Mouse (Mus musculus) kidney, adult 9 months (tissue): ENCODE measurements around the gene Rufy3.

Source experiments
- DNase-seq: peaks from one replicate; pipeline ENCODE4 v3.0.0; 2022

The Rufy3 gene

GRCm38 (mm10) chr5:88575506-88576338, 10.9 kb downstream of the Rufy3 start:
- DNase-seq, result peak; percentile 74

GRCm38 (mm10) chr5:88580681-88581080, 15.8 kb downstream of the Rufy3 start:
- no peak for DNase-seq

- DNase-seq, result no peak
These were observed 16.5 kb downstream of the Rufy3 start for GRCm38 (mm10) chr5:88581343-88581742.

- peak; percentile 76 for DNase-seq
These were observed 18.6 kb downstream of the Rufy3 start for GRCm38 (mm10) chr5:88583271-88584031.

- DNase-seq, result no peak
These were observed 19.2 kb downstream of the Rufy3 start for GRCm38 (mm10) chr5:88584061-88584460.

GRCm38 (mm10) chr5:88586407-88587174, 21.8 kb downstream of the Rufy3 start:
- peak; percentile 84 for DNase-seq

GRCm38 (mm10) chr5:88587211-88587934, 22.5 kb downstream of the Rufy3 start:
- peak; percentile 92 for DNase-seq

GRCm38 (mm10) chr5:88588481-88588880, 23.6 kb downstream of the Rufy3 start:
- DNase-seq, result peak; percentile 57

- DNase-seq, result peak; percentile 93
These were observed 28.8 kb downstream of the Rufy3 start for GRCm38 (mm10) chr5:88593421-88594172.

GRCm38 (mm10) chr5:88594173-88594569, 29.3 kb downstream of the Rufy3 start:
- peak; percentile 34 for DNase-seq

GRCm38 (mm10) chr5:88595537-88596455, 31.0 kb downstream of the Rufy3 start:
- DNase-seq, result peak; percentile 78

- DNase-seq, result no peak
These were observed 34.1 kb downstream of the Rufy3 start for GRCm38 (mm10) chr5:88598961-88599360.

- DNase-seq, result no peak
These were observed 37.2 kb downstream of the Rufy3 start for GRCm38 (mm10) chr5:88602030-88602429.

GRCm38 (mm10) chr5:88602713-88603112, 37.9 kb downstream of the Rufy3 start:
- no peak for DNase-seq

- DNase-seq, result no peak
These were observed 39.2 kb downstream of the Rufy3 start for GRCm38 (mm10) chr5:88604046-88604445.

GRCm38 (mm10) chr5:88604641-88605358, 40.0 kb downstream of the Rufy3 start:
- no peak for DNase-seq

GRCm38 (mm10) chr5:88614129-88614528, 49.3 kb downstream of the Rufy3 start:
- no peak for DNase-seq

- DNase-seq, result no peak
These were observed 52.1 kb downstream of the Rufy3 start for GRCm38 (mm10) chr5:88616988-88617387.

- no peak for DNase-seq
These were observed 62.7 kb downstream of the Rufy3 start for GRCm38 (mm10) chr5:88627545-88627944.

GRCm38 (mm10) chr5:88629125-88629524, 64.3 kb downstream of the Rufy3 start:
- no peak for DNase-seq
